ENCODE assay signal across 10 mouse cellular contexts in genomic region chr15:102460409-102460808, GRCm38 (mm10). TPM values are rescaled to one million over a fixed set of nuclear protein-coding genes. Genes with fewer than 3 reads are reported as not detected.
A peak's percentile ranks its signal among the peaks of the same experiment; 100 is the strongest.
DNase-seq lines count a peak whose midpoint lies in the region; ATAC-seq and TF ChIP-seq lines count a peak whose summit lies in the region.
"Had no signal": no experiment of that assay in that cellular context is flagged by ENCODE, and none has a peak within 500 bp of the region (broad histone marks: within the 10 kb centered on the region; RNA-seq: fewer than 3 reads in every experiment).

No protein-coding gene starts in this region.

- TF ChIP-seq CTCF in C2C12 (IDR thresholded peaks at IDR 0.05; ENCODE audit: control insufficient read depth, insufficient read depth, insufficient read length) (no peak), ES-Bruce4 (IDR thresholded peaks at IDR 0.05; ENCODE audit: low read depth, low read length) (no peak)

- peaks cover 35% of the 10 kb centered on the region for H3K79me2 ChIP-seq in C2C12 (ENCODE audit: control insufficient read depth, insufficient read depth)

- H3K79me3 ChIP-seq in C2C12 (ENCODE audit: low read depth), result peaks cover 14% of the 10 kb centered on the region

- peak overlapping the region; percentile 57 for H3K4me3 ChIP-seq in hindbrain, embryonic 10.5 days
- H3K4me3 ChIP-seq in hindbrain, embryonic 14.5 days (replicated peaks; ENCODE audit: low read length), result no peak overlapping the region
- H3K4me3 ChIP-seq in C2C12 (ENCODE audit: insufficient read depth, poor library complexity, severe bottlenecking) (peak overlapping the region; percentile 55), ES-Bruce4 (ENCODE audit: low read depth, low read length) (peak overlapping the region; percentile 58)
- no peak overlapping the region for H3K4me3 ChIP-seq in limb, embryonic 12.5 days (replicated peaks)

- H3K4me2 ChIP-seq in hindbrain, embryonic 14.5 days (replicated peaks), result no peak overlapping the region
- peak overlapping the region; percentile 59; the same call in 1 of the 2 replicates for H3K4me2 ChIP-seq in limb, embryonic 12.5 days

- peaks cover 16% of the 10 kb centered on the region; the same call in 1 of the 2 replicates for H3K36me3 ChIP-seq in hindbrain, embryonic 10.5 days
- peaks cover 18% of the 10 kb centered on the region for H3K36me3 ChIP-seq in hindbrain, embryonic 14.5 days (replicated peaks; ENCODE audit: control insufficient read depth, insufficient read depth)
- H3K36me3 ChIP-seq in C2C12 (ENCODE audit: control insufficient read depth, insufficient read depth), result peaks cover 25% of the 10 kb centered on the region
- peaks cover 7% of the 10 kb centered on the region for H3K36me3 ChIP-seq in ES-Bruce4 (ENCODE audit: control insufficient read depth, insufficient read depth, low read length, poor library complexity, severe bottlenecking)
- peaks cover 7% of the 10 kb centered on the region; the same call in 1 of the 2 replicates for H3K36me3 ChIP-seq in limb, embryonic 12.5 days

- H3ac ChIP-seq in C2C12 (ENCODE audit: control insufficient read depth, insufficient read length, low read depth), result no peak overlapping the region

- WGBS in hindbrain, embryonic 10.5 days, result 81% methylated on average over 12 of the region's 12 CpGs
- WGBS in hindbrain, embryonic 14.5 days, result 84% methylated on average over 12 of the region's 12 CpGs
- 84% methylated on average over 12 of the region's 12 CpGs for WGBS in limb, embryonic 12.5 days

- TF ChIP-seq EP300 in ES-Bruce4 (IDR thresholded peaks at IDR 0.05; ENCODE audit: insufficient read depth, low read depth, low read length), result no peak

- no peak overlapping the region for H3K9ac ChIP-seq in hindbrain, embryonic 14.5 days
- H3K9ac ChIP-seq in ES-Bruce4 (ENCODE audit: low read depth, poor library complexity, severe bottlenecking), result peak overlapping the region; percentile 81
- H3K9ac ChIP-seq in limb, embryonic 12.5 days (replicated peaks), result no peak overlapping the region
- H3K9ac ChIP-seq: limb, embryonic 15.5 days had no signal

- H3K27ac ChIP-seq in hindbrain, embryonic 10.5 days, result peak overlapping the region; percentile 30
- H3K27ac ChIP-seq in hindbrain, embryonic 14.5 days, result no peak overlapping the region
- peak overlapping the region; percentile 78 for H3K27ac ChIP-seq in ES-Bruce4 (ENCODE audit: insufficient read depth, low read length)
- no peak overlapping the region for H3K27ac ChIP-seq in limb, embryonic 12.5 days
- H3K27ac ChIP-seq: limb, embryonic 15.5 days had no signal

- H3K4me1 ChIP-seq in hindbrain, embryonic 10.5 days (replicated peaks), result peaks cover 33% of the 10 kb centered on the region
- H3K4me1 ChIP-seq in hindbrain, embryonic 14.5 days (replicated peaks; ENCODE audit: control insufficient read depth, insufficient read depth, low read length), result peaks cover 14% of the 10 kb centered on the region
- H3K4me1 ChIP-seq in ES-Bruce4 (ENCODE audit: control insufficient read depth, insufficient read depth, low read length), result peaks cover 4% of the 10 kb centered on the region
- peaks cover 9% of the 10 kb centered on the region; the same call in 1 of the 2 replicates for H3K4me1 ChIP-seq in limb, embryonic 12.5 days (replicated peaks)

- H3K9me3 ChIP-seq in hindbrain, embryonic 10.5 days, result no peaks in the 10 kb centered on the region
- H3K9me3 ChIP-seq in hindbrain, embryonic 14.5 days (ENCODE audit: control insufficient read depth, low read length), result no peaks in the 10 kb centered on the region
- no peaks in the 10 kb centered on the region for H3K9me3 ChIP-seq in ES-Bruce4 (replicated peaks; ENCODE audit: control insufficient read depth, insufficient read depth, low read length, poor library complexity, severe bottlenecking)
- H3K9me3 ChIP-seq in limb, embryonic 12.5 days, result no peaks in the 10 kb centered on the region
- H3K9me3 ChIP-seq: limb, embryonic 15.5 days had no signal

- no peak for ATAC-seq in hindbrain, embryonic 14.5 days (ENCODE audit: low FRiP score)
- no peak for ATAC-seq in limb, embryonic 12.5 days (ENCODE audit: insufficient number of reproducible peaks, insufficient read depth, low FRiP score, low TSS enrichment, low read depth)

- TF ChIP-seq POLR2A in ES-Bruce4 (IDR thresholded peaks at IDR 0.05; ENCODE audit: insufficient read depth, low read length), result no peak

- no peaks in the 10 kb centered on the region for H3K27me3 ChIP-seq in hindbrain, embryonic 10.5 days (ENCODE audit: insufficient read depth, poor library complexity, severe bottlenecking)
- H3K27me3 ChIP-seq in hindbrain, embryonic 14.5 days (ENCODE audit: control insufficient read depth, insufficient read depth, low read length), result no peaks in the 10 kb centered on the region
- no peaks in the 10 kb centered on the region for H3K27me3 ChIP-seq in C2C12 (ENCODE audit: control insufficient read depth, insufficient read depth, insufficient read length)
- H3K27me3 ChIP-seq in ES-Bruce4 (ENCODE audit: control insufficient read depth, insufficient read depth, low read length, poor library complexity, severe bottlenecking), result no peaks in the 10 kb centered on the region
- H3K27me3 ChIP-seq in limb, embryonic 12.5 days, result no peaks in the 10 kb centered on the region
- H3K27me3 ChIP-seq: limb, embryonic 15.5 days had no signal

- no peak for DNase-seq in hindbrain, embryonic 10.5 days (ENCODE audit: low spot score)
- no peak for DNase-seq in hindbrain, embryonic 14.5 days (ENCODE audit: low spot score)
- no peak for DNase-seq in thymus, postnatal 4 days
- no peak for DNase-seq in right cerebral cortex, adult 2 months (ENCODE audit: low spot score in 2 of 2)
- no peak for DNase-seq in left cerebral cortex, adult 9 months (ENCODE audit: low spot score in 2 of 2)
- DNase-seq: embryo, embryonic 11 days had no signal

TF ChIP-seq in C2C12, 6 proteins besides CTCF, POLR2A, EP300 and RAD21:
- TF ChIP-seq USF1 (IDR thresholded peaks at IDR 0.05; ENCODE audit: low read depth) (no peak), MYOG (IDR thresholded peaks at IDR 0.05; ENCODE audit: control insufficient read depth, extremely low read depth, insufficient read length) (no peak), MYOD1 (IDR thresholded peaks at IDR 0.05; ENCODE audit: control insufficient read depth, insufficient read length, low read depth) (no peak), FOSL1 (IDR thresholded peaks at IDR 0.05; ENCODE audit: insufficient read depth, low read length, poor library complexity, severe bottlenecking) (no peak), CEBPB (IDR thresholded peaks at IDR 0.05; ENCODE audit: low read depth) (no peak)
TF ChIP-seq in C2C12: peak in this region for 0.

RNA-seq across cellular contexts. Expression of gene Prr13, which starts 1.6 kb away (rescaled TPM):
- polyA plus RNA-seq in hindbrain, embryonic 10.5 days (2016; fragmentation: Nextera tagmentation; extraction: Ambion mirVana), result 84.3 and 98.2 TPM in 2 replicates
- 98.3 and 105 TPM in 2 replicates for polyA plus RNA-seq in hindbrain, embryonic 14.5 days (2014; fragmentation: Nextera tagmentation; extraction: Ambion mirVana)
- polyA plus RNA-seq in C2C12 (2012; fragmentation: generic; extraction: Trizol) (113 TPM), ES-Bruce4 (2011; ENCODE audit: insufficient read depth, insufficient read length, low read depth, missing spikeins) (49.7 and 55.4 TPM in 2 replicates)
- polyA plus RNA-seq in limb, embryonic 12.5 days (2016; fragmentation: Nextera tagmentation; extraction: Ambion mirVana), result 66.1 and 68.1 TPM in 2 replicates

RNA-seq across cellular contexts. Expression of gene Pcbp2, which starts 9.9 kb away (rescaled TPM):
- polyA plus RNA-seq in hindbrain, embryonic 10.5 days (2016; fragmentation: Nextera tagmentation; extraction: Ambion mirVana), result 166 and 207 TPM in 2 replicates
- 158 and 166 TPM in 2 replicates for polyA plus RNA-seq in hindbrain, embryonic 14.5 days (2014; fragmentation: Nextera tagmentation; extraction: Ambion mirVana)
- polyA plus RNA-seq in C2C12 (2012; fragmentation: generic; extraction: Trizol) (1,132 TPM), ES-Bruce4 (2011; ENCODE audit: insufficient read depth, insufficient read length, low read depth, missing spikeins) (1,129 and 1,194 TPM in 2 replicates)
- polyA plus RNA-seq in limb, embryonic 12.5 days (2016; fragmentation: Nextera tagmentation; extraction: Ambion mirVana), result 230 and 239 TPM in 2 replicates

RNA-seq across cellular contexts. Expression of gene Amhr2, which starts 15.2 kb away (rescaled TPM):
- 0.17 and 0.18 TPM in 2 replicates for polyA plus RNA-seq in hindbrain, embryonic 10.5 days (2016; fragmentation: Nextera tagmentation; extraction: Ambion mirVana)
- 0.13 and 0.39 TPM in 2 replicates for polyA plus RNA-seq in hindbrain, embryonic 14.5 days (2014; fragmentation: Nextera tagmentation; extraction: Ambion mirVana)
- polyA plus RNA-seq in C2C12 (2012; fragmentation: generic; extraction: Trizol) (0.07 TPM), ES-Bruce4 (2011; ENCODE audit: insufficient read depth, insufficient read length, low read depth, missing spikeins) (1.8 and 2.8 TPM in 2 replicates)
- polyA plus RNA-seq in limb, embryonic 12.5 days (2016; fragmentation: Nextera tagmentation; extraction: Ambion mirVana), result 0.48 TPM in 1 of 2 replicates, not detected in the other

RNA-seq across cellular contexts. Expression of gene Gm10337, which starts 43.1 kb away (rescaled TPM):
- 3.9 and 11.3 TPM in 2 replicates for polyA plus RNA-seq in hindbrain, embryonic 10.5 days (2016; fragmentation: Nextera tagmentation; extraction: Ambion mirVana)
- polyA plus RNA-seq in hindbrain, embryonic 14.5 days (2014; fragmentation: Nextera tagmentation; extraction: Ambion mirVana), result 9.6 and 17.2 TPM in 2 replicates
- polyA plus RNA-seq in C2C12 (2012; fragmentation: generic; extraction: Trizol), result not detected
- polyA plus RNA-seq in ES-Bruce4 (2011; ENCODE audit: insufficient read depth, insufficient read length, low read depth, missing spikeins), result not detected in 2 replicates
- polyA plus RNA-seq in limb, embryonic 12.5 days (2016; fragmentation: Nextera tagmentation; extraction: Ambion mirVana), result not detected in 2 replicates

RNA-seq across cellular contexts. Expression of gene Sp1, which starts 54.5 kb away (rescaled TPM):
- polyA plus RNA-seq in hindbrain, embryonic 10.5 days (2016; fragmentation: Nextera tagmentation; extraction: Ambion mirVana), result 6.1 and 9.3 TPM in 2 replicates
- 5.3 and 6.2 TPM in 2 replicates for polyA plus RNA-seq in hindbrain, embryonic 14.5 days (2014; fragmentation: Nextera tagmentation; extraction: Ambion mirVana)
- polyA plus RNA-seq in C2C12 (2012; fragmentation: generic; extraction: Trizol), result 13.4 TPM
- polyA plus RNA-seq in ES-Bruce4 (2011; ENCODE audit: insufficient read depth, insufficient read length, low read depth, missing spikeins), result 103 and 106 TPM in 2 replicates
- polyA plus RNA-seq in limb, embryonic 12.5 days (2016; fragmentation: Nextera tagmentation; extraction: Ambion mirVana), result 11.1 and 12.1 TPM in 2 replicates

Comparison
In these comparisons a context has a peak if more than half of its experiments do, and no peak if none do; other contexts are left out.
1. H3K27ac ChIP-seq: peak in hindbrain, embryonic 10.5 days (single experiment) and ES-Bruce4 (single experiment); none in hindbrain, embryonic 14.5 days (single experiment) and limb, embryonic 12.5 days (single experiment).
2. H3K4me3 ChIP-seq: peak in hindbrain, embryonic 10.5 days (single experiment), C2C12 (single experiment) and ES-Bruce4 (single experiment); none in hindbrain, embryonic 14.5 days (single experiment) and limb, embryonic 12.5 days (single experiment).